Mouse (Mus musculus) heart, embryonic 10.5 days (tissue): ENCODE results near the gene Ankrd44. TPM values are rescaled to one million over a fixed set of nuclear protein-coding genes. Genes with fewer than 3 reads are reported as not detected.
A peak's percentile ranks its signal among the peaks of the same experiment; 100 is the strongest.

Experiments used
- DNase-seq: peaks from one replicate; pipeline ENCODE4 v3.0.0-alpha.2; 2017; ENCODE audit warnings: low spot score
- H3K27ac ChIP-seq: fragments of 300-500 bp; sonication (generic); 2 replicates; pipeline ENCODE4 v1.5.1; 2016; ENCODE audit warnings: mild to moderate bottlenecking
- H3K27me3 ChIP-seq: fragments of 300-500 bp; sonication (generic); 2 replicates; pipeline ENCODE4 v1.6.1; 2016; ENCODE audit warnings: mild to moderate bottlenecking; ENCODE audit not compliant: poor library complexity, insufficient read depth, severe bottlenecking
- H3K36me3 ChIP-seq: fragments of 300-500 bp; sonication (generic); 2 replicates; pipeline ENCODE4 v1.6.1; 2016; ENCODE audit warnings: mild to moderate bottlenecking, moderate library complexity
- H3K4me1 ChIP-seq: fragments of 300-500 bp; sonication (generic); 2 replicates; pipeline ENCODE4 v1.6.1; 2016; ENCODE audit warnings: mild to moderate bottlenecking
- H3K4me3 ChIP-seq: fragments of 300-500 bp; sonication (generic); 2 replicates; pipeline ENCODE4 v1.5.1; 2016; ENCODE audit warnings: mild to moderate bottlenecking, moderate library complexity
- H3K9me3 ChIP-seq: fragments of 300-500 bp; sonication (generic); 2 replicates; pipeline ENCODE4 v1.6.1; 2016; ENCODE audit warnings: mild to moderate bottlenecking, moderate library complexity
- WGBS: fragments of 180-500 bp; shearing (Covaris S2); methylation state at CpG from one replicate; pipeline ENCODE4 v1.1.7; 2016; 5-methylcytosine and 5-hydroxymethylcytosine counted together
- polyA plus RNA-seq: library from polyadenylated mRNA; unstranded; fragments of >200 nt; fragmentation: Nextera tagmentation; extraction: Ambion mirVana; gene quantifications from 2 replicates; pipeline ENCODE4 v1.2.1, GENCODE M21; 2016

Ankrd44 gene
- polyA plus RNA-seq, 1 experiment from 2014 or later: 10.9 TPM

DNA sequence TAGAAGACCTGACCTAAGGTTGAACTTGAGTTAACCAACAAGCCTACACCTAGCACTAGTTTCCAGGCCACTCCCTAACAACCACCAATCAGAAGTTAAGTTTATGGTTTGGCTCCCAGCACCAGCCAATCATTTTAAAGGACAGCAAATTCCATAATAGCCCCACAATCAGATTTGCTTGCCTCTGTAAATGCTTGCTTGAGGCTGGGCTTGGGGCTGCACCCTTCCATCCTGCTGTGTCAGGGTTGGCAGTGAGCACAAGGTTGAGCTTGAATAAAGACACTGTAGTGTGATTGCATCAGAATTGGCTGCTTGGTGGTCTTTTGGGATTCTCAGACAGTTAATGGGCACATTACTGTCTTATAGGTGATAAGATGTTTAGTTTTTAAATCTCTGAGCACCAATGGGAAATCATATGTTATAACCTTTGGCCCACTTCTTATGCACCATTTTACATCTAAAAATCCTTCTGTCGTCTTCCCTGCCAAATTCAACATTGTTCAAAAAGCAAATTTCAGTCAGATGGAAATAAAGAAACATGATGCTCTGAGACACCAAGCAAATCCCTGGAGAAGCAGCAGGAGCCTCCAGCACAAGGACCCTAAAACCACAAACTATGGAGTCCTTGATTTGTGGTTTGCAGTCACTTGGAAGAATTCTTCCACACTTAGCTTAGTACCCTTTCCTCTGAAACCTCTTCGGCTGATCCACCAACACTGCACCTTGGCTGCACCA lies 119.9 kb downstream of the Ankrd44 start:
- no peak for DNase-seq
- H3K36me3 ChIP-seq: no peaks in the 10 kb centered on the region
- H3K27me3 ChIP-seq: no peaks in the 10 kb centered on the region
- 0 out of 2 replicates have a peak, but pooled peaks cover 4% of the 10 kb centered on the region for H3K4me1 ChIP-seq
- H3K9me3 ChIP-seq: no peaks in the 10 kb centered on the region
- no peak overlapping the region for H3K27ac ChIP-seq
- WGBS: 76% methylated on average over 2 of the region's 2 CpGs
- no peak overlapping the region for H3K4me3 ChIP-seq

DNA sequence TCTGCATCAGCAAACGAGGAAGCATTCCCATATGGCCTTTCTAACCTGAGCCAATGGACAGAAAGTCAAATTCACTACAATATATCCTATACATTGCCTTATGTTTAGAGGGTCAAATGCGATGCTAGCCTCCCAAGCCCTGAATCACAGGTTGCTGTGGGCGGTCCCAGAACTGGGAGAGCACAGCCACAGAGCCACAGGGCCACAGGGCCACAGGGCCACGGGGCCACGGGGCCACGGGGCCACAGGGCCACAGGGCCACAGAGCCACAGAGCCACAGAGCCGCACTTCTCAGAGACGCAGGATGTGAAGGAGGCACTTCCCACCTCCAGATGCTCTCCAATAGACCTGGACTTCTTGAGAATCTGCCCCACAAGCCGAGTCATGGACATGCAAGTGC lies 121.8 kb downstream of the Ankrd44 start:
- 88% methylated on average over 9 of the region's 9 CpGs for WGBS
- no peaks in the 10 kb centered on the region for H3K9me3 ChIP-seq
- H3K4me3 ChIP-seq: no peak overlapping the region
- peak; percentile 63 for DNase-seq
- H3K27me3 ChIP-seq: no peaks in the 10 kb centered on the region
- no peaks in the 10 kb centered on the region for H3K36me3 ChIP-seq
- H3K27ac ChIP-seq: no peak overlapping the region
- H3K4me1 ChIP-seq: no peaks in the 10 kb centered on the region

DNA sequence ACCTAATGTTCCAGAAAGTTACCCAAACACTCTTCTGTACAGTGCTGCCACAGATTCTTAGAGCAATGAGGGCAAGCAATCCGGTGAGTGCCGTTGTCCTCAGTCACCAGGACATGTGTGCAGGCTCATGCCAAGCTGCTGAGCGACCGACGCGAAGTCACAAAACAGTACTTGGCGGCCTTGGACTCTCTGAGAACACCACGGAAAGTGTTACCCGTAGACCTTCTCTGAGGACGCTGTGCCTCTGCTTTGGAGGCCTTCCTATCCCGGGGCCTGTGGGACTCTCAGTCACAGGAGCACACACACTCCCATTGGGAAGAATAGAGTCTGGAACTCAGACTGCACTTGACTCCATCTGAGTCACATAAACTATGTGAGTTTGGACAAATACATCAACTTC lies 123.5 kb downstream of the Ankrd44 start:
- DNase-seq: peak; percentile 74
- Histone ChIP-seq H3K9me3 (no peaks in the 10 kb centered on the region), H3K4me3 (no peak overlapping the region), H3K4me1 (no peaks in the 10 kb centered on the region), H3K27me3 (no peaks in the 10 kb centered on the region), H3K27ac (no peak overlapping the region), H3K36me3 (no peaks in the 10 kb centered on the region)
- 75% methylated on average over 11 of the region's 11 CpGs for WGBS

DNA sequence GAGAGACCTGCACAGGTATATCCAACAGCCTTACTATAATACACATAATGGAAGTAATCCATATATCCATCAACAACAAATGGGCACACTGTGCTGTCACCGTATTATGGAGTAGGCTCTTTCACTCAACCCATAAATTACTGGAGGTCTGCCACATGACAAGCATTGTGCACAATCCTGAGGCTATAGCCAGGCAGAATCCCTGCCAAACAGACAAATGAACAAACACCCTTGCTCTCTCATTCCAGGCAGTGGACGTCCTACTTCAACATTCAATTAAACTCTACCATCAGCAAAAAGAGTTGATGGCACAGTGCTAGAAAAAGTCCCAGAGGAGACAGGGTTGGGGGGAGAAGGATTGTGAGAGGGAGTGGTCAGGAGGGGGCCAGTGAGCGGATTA lies 124.9 kb downstream of the Ankrd44 start:
- H3K4me1 ChIP-seq: no peaks in the 10 kb centered on the region
- DNase-seq: peak; percentile 38
- no peak overlapping the region for H3K4me3 ChIP-seq
- H3K27ac ChIP-seq: no peak overlapping the region
- H3K9me3 ChIP-seq: no peaks in the 10 kb centered on the region
- H3K27me3 ChIP-seq: no peaks in the 10 kb centered on the region
- H3K36me3 ChIP-seq: no peaks in the 10 kb centered on the region
- WGBS: 78% methylated on average over 2 of the region's 3 CpGs

DNA sequence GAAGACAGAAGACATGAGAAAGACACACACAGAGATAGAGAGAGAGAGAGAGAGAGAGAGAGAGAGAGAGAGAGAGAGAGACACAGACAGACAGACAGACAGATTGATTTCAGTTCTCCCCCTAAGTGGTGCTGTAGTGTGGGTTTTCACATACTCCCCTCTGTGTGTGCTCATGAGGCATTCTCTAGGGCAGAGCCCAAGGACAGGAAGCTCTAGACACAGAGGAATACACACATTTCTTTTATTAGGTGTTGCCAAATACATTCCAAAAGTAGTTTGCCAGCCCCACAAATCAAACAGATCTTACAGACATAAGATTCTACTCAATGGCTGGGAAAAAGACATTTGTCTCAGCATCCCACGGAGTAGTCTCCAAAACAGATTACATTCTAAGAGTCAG lies 126.8 kb downstream of the Ankrd44 start:
- no peak overlapping the region for H3K27ac ChIP-seq
- H3K36me3 ChIP-seq: no peaks in the 10 kb centered on the region
- no peak overlapping the region for H3K4me3 ChIP-seq
- DNase-seq: no peak
- no peaks in the 10 kb centered on the region for H3K4me1 ChIP-seq
- H3K27me3 ChIP-seq: no peaks in the 10 kb centered on the region
- H3K9me3 ChIP-seq: no peaks in the 10 kb centered on the region
- 78% methylated on average over 1 of the region's 1 CpGs for WGBS

DNA sequence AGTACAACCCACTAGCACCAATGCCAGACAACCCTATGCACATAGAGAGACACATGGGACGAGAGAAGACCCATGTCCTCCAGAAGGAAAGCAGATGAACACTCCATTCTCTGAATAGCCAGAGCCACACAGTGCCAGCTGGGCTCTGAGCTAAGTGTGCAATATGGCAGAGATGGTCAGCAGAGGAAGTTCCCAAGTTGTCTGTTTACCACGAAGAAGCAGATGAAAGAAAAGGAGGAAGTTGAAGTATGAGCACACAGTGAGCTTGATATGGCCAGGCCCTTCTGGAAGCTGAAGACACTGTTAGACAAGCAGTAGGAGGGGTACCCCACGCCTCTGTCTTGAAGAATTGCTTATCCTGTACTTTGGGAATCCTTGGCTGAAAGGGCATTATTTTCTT lies 127.8 kb downstream of the Ankrd44 start:
- H3K27me3 ChIP-seq: no peaks in the 10 kb centered on the region
- H3K9me3 ChIP-seq: no peaks in the 10 kb centered on the region
- H3K27ac ChIP-seq: no peak overlapping the region
- DNase-seq: peak; percentile 54
- 75% methylated on average over 3 of the region's 3 CpGs for WGBS
- no peak overlapping the region for H3K4me3 ChIP-seq
- H3K36me3 ChIP-seq: no peaks in the 10 kb centered on the region
- H3K4me1 ChIP-seq: no peaks in the 10 kb centered on the region

DNA sequence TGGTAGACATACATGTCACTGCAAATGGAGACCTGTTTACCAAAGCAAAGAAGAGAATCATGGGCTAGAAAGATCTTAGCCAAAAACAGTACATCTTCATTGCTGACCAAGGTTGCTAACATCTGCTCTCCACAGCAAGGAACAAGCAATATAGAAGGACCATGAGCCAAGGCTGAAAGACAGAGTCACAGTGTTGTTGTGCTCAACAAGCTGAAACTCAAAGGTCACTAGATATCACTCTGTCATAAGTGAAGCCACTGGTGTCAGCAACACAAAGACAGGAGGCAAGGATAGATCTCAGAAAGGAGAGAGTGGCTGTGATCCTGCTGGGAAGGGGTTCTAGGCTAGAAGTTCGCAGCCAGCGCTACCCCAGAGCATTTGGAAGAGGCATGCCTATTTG lies 131.5 kb downstream of the Ankrd44 start:
- H3K9me3 ChIP-seq: no peaks in the 10 kb centered on the region
- no peaks in the 10 kb centered on the region for H3K27me3 ChIP-seq
- H3K4me1 ChIP-seq: peaks cover under 1% of the 10 kb centered on the region; the same call in 1 of the 2 replicates
- 90% methylated on average over 2 of the region's 2 CpGs for WGBS
- H3K36me3 ChIP-seq: no peaks in the 10 kb centered on the region
- H3K27ac ChIP-seq: no peak overlapping the region
- no peak overlapping the region for H3K4me3 ChIP-seq
- DNase-seq: no peak

DNA sequence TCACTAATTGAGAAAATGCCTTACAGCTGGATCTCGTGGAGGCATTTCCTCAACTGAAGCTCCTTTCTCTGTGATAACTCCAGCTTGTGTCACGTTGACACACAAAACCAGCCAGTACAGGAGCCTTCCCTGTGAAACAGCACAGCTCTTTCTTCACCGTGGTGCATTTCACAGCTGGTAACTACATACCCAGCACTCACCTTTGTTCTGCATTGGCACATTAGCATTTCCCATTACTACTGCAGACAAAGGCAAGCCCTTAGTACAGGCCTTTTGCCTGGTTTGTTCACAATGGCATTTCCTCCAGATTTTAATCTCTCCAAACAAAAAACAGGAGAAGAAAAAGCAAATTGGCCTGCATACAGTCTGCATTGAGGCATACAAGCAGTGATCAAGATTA lies 134.8 kb downstream of the Ankrd44 start:
- Histone ChIP-seq H3K9me3 (no peaks in the 10 kb centered on the region), H3K4me3 (no peak overlapping the region), H3K27me3 (no peaks in the 10 kb centered on the region), H3K36me3 (no peaks in the 10 kb centered on the region), H3K4me1 (peaks cover 24% of the 10 kb centered on the region), H3K27ac (no peak overlapping the region)
- 70% methylated on average over 3 of the region's 3 CpGs for WGBS
- no peak for DNase-seq

DNA sequence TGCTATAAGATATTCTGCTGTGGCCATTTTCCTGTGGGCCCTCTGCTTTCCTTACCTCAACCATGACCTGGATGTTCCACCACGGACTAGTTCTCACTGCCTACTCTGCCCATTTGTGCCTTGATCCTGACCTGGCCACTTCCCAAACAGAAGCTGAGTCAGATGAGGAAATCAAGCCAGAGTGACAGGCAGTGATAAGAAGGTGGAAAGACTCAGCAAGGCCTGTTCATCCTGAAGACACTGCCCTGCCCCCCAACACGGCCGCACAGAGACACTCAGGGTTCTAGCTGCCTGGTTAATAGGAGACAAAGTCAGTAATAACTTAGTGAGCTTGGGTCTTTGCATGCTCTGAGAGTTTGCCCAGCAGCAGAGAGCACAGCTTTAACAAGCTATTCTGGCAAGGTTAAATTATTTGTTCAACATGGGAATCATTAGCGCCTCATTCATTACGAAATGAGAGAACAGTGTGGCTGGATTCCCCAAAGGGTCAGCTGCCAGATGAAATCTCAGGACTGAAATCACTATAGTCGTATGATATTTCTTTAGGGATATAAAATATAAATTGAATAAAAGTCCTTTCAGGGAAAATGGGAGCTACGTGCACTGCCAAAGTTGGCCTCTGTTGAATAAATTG lies 136.7 kb downstream of the Ankrd44 start:
- Histone ChIP-seq H3K36me3 (peaks cover 2% of the 10 kb centered on the region; the same call in 1 of the 2 replicates), H3K4me3 (no peak overlapping the region), H3K27me3 (no peaks in the 10 kb centered on the region), H3K9me3 (no peaks in the 10 kb centered on the region), H3K27ac (no peak overlapping the region), H3K4me1 (peaks cover 24% of the 10 kb centered on the region)
- WGBS: 59% methylated on average over 7 of the region's 7 CpGs
- no peak for DNase-seq

DNA sequence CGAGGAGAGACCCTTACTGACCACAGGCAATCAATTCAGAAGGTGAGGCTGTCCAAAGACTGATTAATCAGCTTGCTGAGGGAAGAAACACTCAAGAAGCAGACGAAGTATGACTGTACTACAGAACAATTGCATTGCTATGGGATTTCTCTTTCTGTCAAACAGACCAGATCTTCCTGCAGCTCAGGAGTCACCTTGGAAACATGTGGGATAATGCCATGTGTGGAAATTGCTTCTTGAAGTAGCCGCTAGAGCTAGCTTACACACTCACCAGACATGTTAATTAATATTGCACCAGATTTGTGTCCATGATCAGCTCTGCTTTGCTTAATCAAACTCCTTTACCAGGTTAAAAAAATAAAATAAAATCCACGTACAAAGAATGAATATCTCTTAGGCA lies 137.8 kb downstream of the Ankrd44 start:
- Histone ChIP-seq H3K9me3 (no peaks in the 10 kb centered on the region), H3K27ac (0 out of 2 replicates have a peak overlapping the region, but pooled peaks have one; percentile 23), H3K4me3 (no peak overlapping the region), H3K4me1 (peaks cover 24% of the 10 kb centered on the region), H3K36me3 (peaks cover 4% of the 10 kb centered on the region; the same call in 1 of the 2 replicates), H3K27me3 (no peaks in the 10 kb centered on the region)
- WGBS: 55% methylated on average over 4 of the region's 4 CpGs
- no peak for DNase-seq

DNA sequence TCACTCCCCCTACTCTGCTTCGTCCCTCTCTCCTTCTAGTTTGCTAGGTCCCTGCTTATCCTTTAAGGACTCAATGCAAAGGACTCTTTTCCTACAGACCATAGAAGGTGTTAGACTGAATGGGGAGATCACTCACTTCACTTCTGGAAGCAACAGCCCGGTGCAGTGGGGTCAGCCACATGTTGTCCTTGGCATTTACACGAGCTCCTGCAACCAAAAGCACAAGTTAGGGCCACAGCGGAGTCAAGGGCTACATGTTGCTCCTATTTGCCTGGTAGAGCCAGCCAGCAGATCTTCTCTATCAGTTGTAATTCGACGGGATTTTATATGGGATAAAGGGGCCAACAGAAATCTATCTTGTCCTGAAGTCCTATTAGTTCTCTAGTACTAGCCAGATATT lies 148.0 kb downstream of the Ankrd44 start:
- H3K27me3 ChIP-seq: no peaks in the 10 kb centered on the region
- WGBS: 87% methylated on average over 6 of the region's 6 CpGs
- no peaks in the 10 kb centered on the region for H3K36me3 ChIP-seq
- no peak overlapping the region for H3K4me3 ChIP-seq
- no peak for DNase-seq
- peaks cover 4% of the 10 kb centered on the region for H3K4me1 ChIP-seq
- no peaks in the 10 kb centered on the region for H3K9me3 ChIP-seq
- H3K27ac ChIP-seq: no peak overlapping the region

DNA sequence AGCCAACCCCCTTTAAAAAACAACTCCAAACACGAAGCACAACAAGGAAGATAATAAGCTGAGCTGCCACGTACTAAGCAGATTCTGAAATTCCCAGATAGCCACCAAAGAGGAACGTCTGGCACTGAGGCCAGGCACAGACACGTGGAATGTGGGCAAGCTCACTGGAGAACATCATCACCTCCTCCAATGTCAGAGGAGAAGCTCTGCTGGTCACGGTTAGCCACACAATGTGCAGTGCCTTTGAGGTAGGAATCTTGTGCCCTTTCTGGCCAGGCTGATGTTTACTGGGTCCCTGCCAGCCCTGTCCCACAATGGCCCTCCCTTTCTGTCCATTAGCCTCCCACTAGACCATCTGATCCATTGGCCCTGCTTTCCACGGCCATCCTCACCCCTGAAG lies 149.1 kb downstream of the Ankrd44 start:
- Histone ChIP-seq H3K27me3 (no peaks in the 10 kb centered on the region), H3K4me3 (no peak overlapping the region), H3K9me3 (no peaks in the 10 kb centered on the region), H3K27ac (no peak overlapping the region), H3K36me3 (no peaks in the 10 kb centered on the region), H3K4me1 (peaks cover 4% of the 10 kb centered on the region)
- 41% methylated on average over 6 of the region's 6 CpGs for WGBS
- DNase-seq: no peak

DNA sequence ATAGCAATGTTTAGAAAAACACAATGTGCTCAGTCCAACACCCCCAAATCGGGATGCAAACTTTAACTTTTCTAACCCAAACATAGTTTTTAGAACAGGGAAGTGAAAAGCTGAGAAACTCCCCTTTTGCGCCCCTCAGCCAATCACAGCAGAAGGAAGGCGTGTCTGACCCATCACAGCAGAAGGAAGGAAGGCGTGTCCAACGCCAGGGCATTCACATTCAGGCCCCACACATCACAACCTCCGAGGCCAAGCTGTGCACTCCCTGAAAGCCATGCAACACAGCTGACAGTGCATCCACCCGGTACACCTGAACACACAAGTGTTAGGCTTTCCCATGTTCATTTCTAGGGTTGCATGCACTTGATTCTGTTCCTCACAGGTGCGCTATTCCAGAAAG lies 150.1 kb downstream of the Ankrd44 start:
- H3K4me3 ChIP-seq: no peak overlapping the region
- DNase-seq: no peak
- no peak overlapping the region for H3K27ac ChIP-seq
- no peaks in the 10 kb centered on the region for H3K9me3 ChIP-seq
- H3K36me3 ChIP-seq: 0 out of 2 replicates have a peak, but pooled peaks cover 2% of the 10 kb centered on the region
- H3K4me1 ChIP-seq: peaks cover 4% of the 10 kb centered on the region
- 52% methylated on average over 8 of the region's 8 CpGs for WGBS
- H3K27me3 ChIP-seq: no peaks in the 10 kb centered on the region
